Mouse (Mus musculus): ENCODE data around the gene Gamt. TPM values are rescaled to one million over a fixed set of nuclear protein-coding genes. Genes with fewer than 3 reads are reported as not detected.
A peak's percentile ranks its signal among the peaks of the same experiment; 100 is the strongest.

Gamt gene
- polyA plus RNA-seq, 1 experiment, result 15.3 TPM

- TF ChIP-seq POLR2A (IDR thresholded peaks at IDR 0.05; ENCODE audit: borderline replicate concordance, extremely low read depth, insufficient read depth, insufficient read length, poor library complexity, severe bottlenecking) (no peak), CTCF (IDR thresholded peaks at IDR 0.05; ENCODE audit: borderline replicate concordance, extremely low read depth, insufficient read depth, insufficient read length) (no peak)
- DNase-seq (ENCODE audit: low read depth), result no peak
These were observed 36.8 kb upstream of the Gamt start for GRCm38 (mm10) chr10:80297526-80298133.

GRCm38 (mm10) chr10:80296824-80297223 lies 36.0 kb upstream of the Gamt start:
- TF ChIP-seq CTCF (IDR thresholded peaks at IDR 0.05; ENCODE audit: borderline replicate concordance, extremely low read depth, insufficient read depth, insufficient read length) (no peak), POLR2A (IDR thresholded peaks at IDR 0.05; ENCODE audit: borderline replicate concordance, extremely low read depth, insufficient read depth, insufficient read length, poor library complexity, severe bottlenecking) (no peak)
- DNase-seq (ENCODE audit: low read depth), result no peak

GRCm38 (mm10) chr10:80295618-80296425 lies 35.0 kb upstream of the Gamt start, which contains the start of gene Apc2:
Gene Apc2, plus strand, starts transcription at chr10:80295977.
- TF ChIP-seq CTCF (IDR thresholded peaks at IDR 0.05; ENCODE audit: borderline replicate concordance, extremely low read depth, insufficient read depth, insufficient read length) (peak; percentile 60), POLR2A (IDR thresholded peaks at IDR 0.05; ENCODE audit: borderline replicate concordance, extremely low read depth, insufficient read depth, insufficient read length, poor library complexity, severe bottlenecking) (no peak)

GRCm38 (mm10) chr10:80294788-80295303 lies 34.0 kb upstream of the Gamt start:
- DNase-seq (ENCODE audit: low read depth), result no peak
- TF ChIP-seq POLR2A (IDR thresholded peaks at IDR 0.05; ENCODE audit: borderline replicate concordance, extremely low read depth, insufficient read depth, insufficient read length, poor library complexity, severe bottlenecking) (no peak), CTCF (IDR thresholded peaks at IDR 0.05; ENCODE audit: borderline replicate concordance, extremely low read depth, insufficient read depth, insufficient read length) (no peak)

More at GRCm38 (mm10) chr10:80295618-80296425, 35.0 kb upstream of the Gamt start, which contains the start of gene Apc2:
- peak; percentile 97 for DNase-seq (ENCODE audit: low read depth)

- DNase-seq (ENCODE audit: low read depth), result no peak
- TF ChIP-seq POLR2A (IDR thresholded peaks at IDR 0.05; ENCODE audit: borderline replicate concordance, extremely low read depth, insufficient read depth, insufficient read length, poor library complexity, severe bottlenecking) (no peak), CTCF (IDR thresholded peaks at IDR 0.05; ENCODE audit: borderline replicate concordance, extremely low read depth, insufficient read depth, insufficient read length) (no peak)
These were observed 33.5 kb upstream of the Gamt start for GRCm38 (mm10) chr10:80294311-80294710.

DNA sequence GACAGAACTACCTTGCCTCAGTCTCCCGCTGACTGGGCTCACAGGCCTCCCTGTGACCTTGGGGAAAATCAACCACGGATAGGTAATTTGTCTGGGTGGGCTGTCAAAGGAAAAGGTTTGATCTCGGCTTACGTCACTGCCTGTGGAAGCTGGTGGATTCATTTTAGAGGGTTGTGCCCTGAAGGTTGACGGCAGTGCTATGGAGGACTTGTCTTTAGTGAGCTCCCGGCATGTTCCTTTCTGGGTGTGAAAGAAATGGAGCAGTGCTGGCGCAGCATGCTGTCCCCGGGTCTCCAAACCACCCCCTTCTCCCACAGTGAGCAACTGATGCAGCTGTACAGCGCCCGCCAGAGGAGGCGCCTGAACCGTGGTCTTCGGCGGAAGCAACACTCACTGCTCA lies 32.5 kb upstream of the Gamt start:
- no peak for DNase-seq (ENCODE audit: low read depth)
- TF ChIP-seq POLR2A (IDR thresholded peaks at IDR 0.05; ENCODE audit: borderline replicate concordance, extremely low read depth, insufficient read depth, insufficient read length, poor library complexity, severe bottlenecking) (no peak), CTCF (IDR thresholded peaks at IDR 0.05; ENCODE audit: borderline replicate concordance, extremely low read depth, insufficient read depth, insufficient read length) (no peak)

- TF ChIP-seq CTCF (IDR thresholded peaks at IDR 0.05; ENCODE audit: borderline replicate concordance, extremely low read depth, insufficient read depth, insufficient read length), result peak; percentile 51
- peak; percentile 62; the same call in 1 of the 2 replicates for TF ChIP-seq POLR2A (IDR thresholded peaks at IDR 0.05; ENCODE audit: borderline replicate concordance, extremely low read depth, insufficient read depth, insufficient read length, poor library complexity, severe bottlenecking)
- DNase-seq (ENCODE audit: low read depth), result peak; percentile 99
These were observed 31.7 kb upstream of the Gamt start, which contains the start of gene Rps15 for GRCm38 (mm10) chr10:80292251-80293146. Gene Rps15, plus strand, starts transcription at chr10:80292453.

DNA sequence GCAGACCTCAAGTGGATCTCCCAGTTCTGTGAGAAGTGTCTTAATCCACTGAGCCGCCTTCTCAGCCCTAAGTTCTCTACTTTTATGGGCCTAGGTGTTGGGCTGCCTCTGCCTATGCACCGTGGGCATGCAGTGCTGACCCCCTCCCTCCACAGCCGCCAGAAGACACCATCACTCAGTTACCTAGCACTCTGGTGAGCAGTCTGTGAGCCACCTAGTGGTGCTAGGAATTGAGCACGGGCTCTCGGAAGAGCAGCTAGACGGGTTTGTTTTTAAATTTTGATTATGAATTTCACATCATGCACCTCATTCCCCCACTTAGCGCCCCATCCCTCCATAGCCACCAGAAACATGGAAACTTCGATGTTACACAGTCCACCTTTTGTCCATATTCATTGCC lies 27.8 kb upstream of the Gamt start:
- TF ChIP-seq CTCF (IDR thresholded peaks at IDR 0.05; ENCODE audit: borderline replicate concordance, extremely low read depth, insufficient read depth, insufficient read length), result 0 out of 2 replicates have a peak, but pooled peaks have one; percentile 11
- no peak for TF ChIP-seq POLR2A (IDR thresholded peaks at IDR 0.05; ENCODE audit: borderline replicate concordance, extremely low read depth, insufficient read depth, insufficient read length, poor library complexity, severe bottlenecking)
- DNase-seq (ENCODE audit: low read depth), result no peak

DNA sequence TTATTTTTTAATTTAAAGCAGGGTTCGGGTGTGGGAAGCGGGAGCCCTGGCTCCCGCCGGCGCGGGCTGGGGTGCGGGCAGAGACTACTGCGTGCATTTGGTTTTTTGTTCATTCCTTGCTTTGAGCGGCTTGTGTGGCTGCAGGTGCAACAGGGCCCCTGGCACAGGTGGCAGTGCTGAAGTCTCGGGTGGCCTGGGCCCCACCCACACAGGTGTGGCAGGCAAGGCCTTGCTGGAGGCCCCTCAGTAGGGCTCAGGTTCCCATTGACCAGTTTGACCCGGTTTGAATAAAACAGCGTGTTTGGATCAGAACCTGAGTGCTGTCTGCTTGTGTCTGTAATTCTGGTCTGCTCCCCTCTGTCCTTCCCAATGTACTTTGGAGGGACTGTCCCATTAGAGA lies 27.3 kb upstream of the Gamt start:
- DNase-seq (ENCODE audit: low read depth), result no peak
- TF ChIP-seq CTCF (IDR thresholded peaks at IDR 0.05; ENCODE audit: borderline replicate concordance, extremely low read depth, insufficient read depth, insufficient read length), result no peak
- TF ChIP-seq POLR2A (IDR thresholded peaks at IDR 0.05; ENCODE audit: borderline replicate concordance, extremely low read depth, insufficient read depth, insufficient read length, poor library complexity, severe bottlenecking), result no peak

GRCm38 (mm10) chr10:80285222-80286070 lies 24.6 kb upstream of the Gamt start:
- DNase-seq (ENCODE audit: low read depth), result no peak
- TF ChIP-seq POLR2A (IDR thresholded peaks at IDR 0.05; ENCODE audit: borderline replicate concordance, extremely low read depth, insufficient read depth, insufficient read length, poor library complexity, severe bottlenecking) (no peak), CTCF (IDR thresholded peaks at IDR 0.05; ENCODE audit: borderline replicate concordance, extremely low read depth, insufficient read depth, insufficient read length) (no peak)

All from brain, embryonic 14.5 days (tissue).